Mouse (Mus musculus) right cerebral cortex, postnatal 36 days (tissue): ENCODE measurements around the gene Ccdc102a.
"Not testable (repeated sequence)": the region's sequence is repeated elsewhere in the genome, so short reads cannot be mapped to it uniquely, and the experiment has no call there.

Source experiments
- DNase-seq, 2 experiments: peaks; one replicate each; pipeline ENCODE4 v3.0.0; 2022; ENCODE audit warnings: low spot score in 2 of 2, mixed read lengths in 1 of 2

The Ccdc102a gene

DNA sequence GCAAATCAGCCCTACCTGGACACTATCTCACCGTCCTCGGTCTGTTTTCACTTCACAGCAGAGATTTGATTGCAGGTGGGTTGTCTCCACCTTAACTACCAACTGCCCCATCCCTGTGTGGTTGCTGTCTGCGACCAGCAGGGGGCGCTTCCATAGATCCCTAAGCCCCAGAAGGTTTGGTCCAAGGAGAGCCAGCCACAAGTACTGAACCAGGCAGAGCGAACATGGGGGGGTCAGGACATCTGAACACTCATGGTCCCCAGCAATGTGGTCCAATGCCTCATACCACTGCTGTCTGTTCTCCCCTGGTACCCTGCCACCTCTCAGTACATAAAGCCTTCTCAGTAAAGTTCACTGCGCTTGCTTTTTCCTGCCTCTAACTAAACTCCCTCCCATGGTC lies 43.5 kb downstream of the Ccdc102a start:
- no peak for DNase-seq

DNA sequence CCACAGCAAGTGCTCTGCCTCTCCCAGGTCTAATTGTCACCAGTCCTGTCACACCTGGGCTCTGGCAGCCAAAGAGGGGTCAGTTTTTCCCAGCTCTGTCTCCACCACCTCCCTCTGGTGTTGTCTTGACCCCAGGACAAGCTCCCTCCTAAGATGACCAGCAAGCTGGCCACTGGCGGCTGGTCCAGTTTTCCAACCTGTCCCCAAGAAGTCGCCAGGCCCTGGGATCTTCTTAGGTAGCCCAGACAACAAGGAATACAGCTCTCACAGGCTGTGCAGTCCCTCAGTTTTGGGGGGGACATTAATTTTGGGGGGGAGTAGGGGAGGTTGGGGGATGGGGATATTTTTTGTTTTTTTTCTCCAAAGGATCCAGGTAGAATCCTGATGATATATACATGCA lies 45.3 kb downstream of the Ccdc102a start:
- no peak for DNase-seq

DNA sequence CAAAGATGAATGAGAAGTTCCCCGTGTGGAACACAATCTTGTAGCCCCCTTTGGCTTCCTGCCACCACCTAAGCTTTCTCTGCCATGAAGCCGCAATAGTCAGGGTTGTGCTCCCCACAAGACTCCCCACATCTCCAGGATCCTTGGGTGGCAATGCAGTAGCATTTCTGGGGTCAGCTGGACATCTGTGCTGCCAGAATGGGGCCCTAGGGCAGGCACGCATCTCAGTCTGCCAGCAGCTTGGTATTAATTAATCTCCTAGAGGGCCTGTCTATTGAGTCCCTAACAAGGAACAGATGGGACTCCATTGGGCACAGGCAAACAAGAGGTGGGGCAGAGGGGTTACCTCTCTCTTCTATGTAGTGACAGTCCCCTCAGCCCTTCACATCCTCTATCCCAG lies 45.7 kb downstream of the Ccdc102a start:
- DNase-seq = no peak

DNA sequence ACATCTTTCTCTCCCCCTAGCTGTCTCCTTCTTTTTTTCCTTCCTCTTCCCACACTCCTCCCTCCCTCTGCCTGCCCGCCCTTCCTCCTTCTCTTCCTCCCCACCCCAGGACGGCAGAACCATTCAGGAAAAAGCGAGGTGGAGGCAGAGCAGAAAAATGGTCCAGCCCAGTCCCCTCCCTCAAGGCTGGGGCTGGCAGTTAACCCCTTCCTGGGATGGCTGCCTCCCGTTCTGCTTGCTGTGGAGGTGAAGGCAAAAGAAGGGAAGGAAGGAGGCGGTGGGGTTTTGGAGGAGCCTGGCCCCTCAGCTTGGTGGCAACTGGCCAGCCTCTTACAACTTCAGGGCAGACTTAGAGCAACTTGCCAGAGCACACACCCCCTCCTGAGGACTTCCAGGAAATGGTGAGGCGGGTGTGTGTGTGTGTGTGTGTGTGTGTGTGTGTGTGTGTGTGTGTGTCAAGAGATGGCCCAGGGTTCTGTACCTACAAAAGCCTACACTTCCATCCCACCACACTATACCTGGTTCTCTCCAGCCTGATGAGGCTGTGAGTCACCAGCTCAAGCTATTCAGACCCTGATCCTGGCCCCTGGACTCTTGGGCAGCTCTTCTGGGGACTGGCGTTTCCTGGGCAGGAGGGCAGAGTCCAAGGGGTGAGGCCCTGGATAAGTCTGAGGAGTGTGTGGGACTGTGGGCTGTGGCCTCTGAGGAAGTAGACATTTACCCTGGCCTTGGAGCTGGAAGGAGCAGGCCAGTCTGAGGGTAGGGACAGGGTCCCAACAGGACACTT lies 46.6 kb downstream of the Ccdc102a start:
- DNase-seq = peak; percentile 62 to 63

DNA sequence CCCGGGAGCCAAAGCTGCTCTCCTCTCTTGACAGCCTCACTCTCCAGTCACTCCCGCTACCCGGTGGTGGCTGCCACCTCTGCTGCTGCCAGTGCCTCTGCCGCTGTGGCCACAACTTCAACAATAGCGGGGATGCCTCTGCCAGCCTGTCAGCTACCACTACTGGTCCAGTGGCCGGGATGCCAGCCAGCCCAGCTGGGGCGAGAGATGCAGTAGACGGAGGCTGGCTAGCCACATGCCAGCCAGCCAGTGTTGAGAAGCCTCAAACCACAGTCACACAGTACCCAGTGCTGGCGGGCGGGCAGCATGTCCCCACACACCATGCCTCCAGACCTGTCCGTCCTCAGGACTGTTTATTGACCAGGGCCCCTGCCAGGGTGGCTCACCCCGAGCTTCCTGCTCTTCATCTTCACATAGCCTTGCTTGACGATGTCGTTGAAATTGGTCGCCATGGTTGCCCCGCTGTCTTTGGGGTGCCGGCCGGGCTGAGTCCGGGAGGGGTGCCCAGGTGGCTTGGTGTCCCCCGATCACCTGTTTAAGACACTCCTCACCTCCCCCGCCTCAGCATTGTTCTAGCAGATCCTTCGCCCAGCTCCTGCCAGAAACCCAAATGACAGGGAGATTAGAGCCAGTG lies 47.3 kb downstream of the Ccdc102a start:
- peak; percentile 59 to 60 for DNase-seq

DNA sequence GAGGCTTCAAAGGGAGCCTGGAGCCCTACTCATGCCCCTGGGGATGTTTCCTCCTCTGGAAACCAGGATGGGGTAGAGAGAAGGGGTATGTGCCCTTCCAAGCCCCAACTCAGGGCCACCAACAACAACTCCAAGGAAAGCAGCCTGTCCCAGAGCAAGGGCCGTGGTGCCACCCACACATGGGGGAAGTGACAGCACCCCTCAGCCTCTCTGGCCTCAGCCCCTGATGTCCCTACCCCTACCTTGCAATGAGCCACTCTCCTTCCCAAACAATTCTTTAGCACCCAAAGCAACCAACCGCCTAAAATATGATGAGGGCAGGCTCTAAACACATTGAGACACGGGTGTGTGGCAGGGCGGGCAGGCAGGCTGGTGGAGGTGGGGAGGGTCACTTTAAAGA lies 47.9 kb downstream of the Ccdc102a start:
- no peak for DNase-seq

DNA sequence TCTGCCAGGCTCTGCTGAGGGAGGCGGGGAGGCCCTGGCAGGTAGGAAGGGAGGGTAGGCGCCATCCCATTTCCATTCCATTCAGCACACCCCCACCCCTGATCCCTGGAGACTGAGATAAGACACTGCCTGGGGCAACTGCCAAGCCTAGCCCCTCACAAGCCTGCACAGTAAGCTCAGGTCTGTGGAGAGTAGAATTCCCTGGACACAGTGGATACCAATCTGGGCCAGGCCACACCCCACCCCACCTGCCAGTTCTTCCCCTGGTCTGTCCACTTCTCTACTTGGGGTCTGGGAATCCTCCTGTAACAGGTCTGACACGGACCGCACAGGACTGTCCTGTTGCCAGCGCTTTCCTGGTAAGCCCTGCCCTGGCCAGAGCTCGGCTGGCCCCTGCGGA lies 48.8 kb downstream of the Ccdc102a start:
- DNase-seq = no peak

DNA sequence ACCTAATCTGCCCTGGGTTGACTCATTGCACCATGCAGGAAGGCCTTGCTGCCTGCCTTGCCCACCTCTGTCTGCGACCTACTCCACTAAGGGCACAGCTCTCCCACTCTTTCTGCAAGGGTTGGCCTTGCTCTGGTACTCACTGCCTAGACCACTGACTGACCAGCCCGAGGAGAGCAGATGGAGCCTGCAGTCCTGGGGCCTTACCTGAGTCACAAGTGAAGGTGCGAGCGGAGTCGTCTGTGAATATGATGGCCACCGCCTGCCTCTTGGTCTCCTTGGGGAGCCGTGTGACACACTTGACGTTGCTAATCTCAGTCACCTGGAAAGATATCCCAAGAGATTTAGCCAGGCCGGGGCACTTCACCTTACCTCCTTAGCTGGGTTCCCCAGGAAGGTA lies 51.0 kb downstream of the Ccdc102a start:
- DNase-seq = no peak

DNA sequence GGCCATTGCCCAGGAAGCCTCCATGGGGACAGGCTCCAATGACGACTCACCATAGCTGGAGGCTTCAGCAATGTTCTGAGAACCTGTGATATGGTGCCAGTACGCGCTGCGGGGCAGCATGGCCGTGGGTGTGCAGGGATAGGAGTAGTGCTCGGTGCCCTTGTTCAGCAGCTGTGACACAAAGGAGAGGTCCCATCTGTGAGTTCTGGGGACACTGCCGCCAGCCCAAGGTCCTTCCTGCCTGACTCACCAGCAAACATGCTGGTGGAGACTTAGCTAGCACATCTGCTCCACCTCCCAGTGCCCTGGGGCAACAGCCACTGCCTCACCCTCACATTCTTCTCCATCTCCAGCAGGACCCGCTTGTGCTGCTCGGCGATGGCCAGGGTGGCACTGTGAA lies 52.6 kb downstream of the Ccdc102a start:
- DNase-seq = no peak

DNA sequence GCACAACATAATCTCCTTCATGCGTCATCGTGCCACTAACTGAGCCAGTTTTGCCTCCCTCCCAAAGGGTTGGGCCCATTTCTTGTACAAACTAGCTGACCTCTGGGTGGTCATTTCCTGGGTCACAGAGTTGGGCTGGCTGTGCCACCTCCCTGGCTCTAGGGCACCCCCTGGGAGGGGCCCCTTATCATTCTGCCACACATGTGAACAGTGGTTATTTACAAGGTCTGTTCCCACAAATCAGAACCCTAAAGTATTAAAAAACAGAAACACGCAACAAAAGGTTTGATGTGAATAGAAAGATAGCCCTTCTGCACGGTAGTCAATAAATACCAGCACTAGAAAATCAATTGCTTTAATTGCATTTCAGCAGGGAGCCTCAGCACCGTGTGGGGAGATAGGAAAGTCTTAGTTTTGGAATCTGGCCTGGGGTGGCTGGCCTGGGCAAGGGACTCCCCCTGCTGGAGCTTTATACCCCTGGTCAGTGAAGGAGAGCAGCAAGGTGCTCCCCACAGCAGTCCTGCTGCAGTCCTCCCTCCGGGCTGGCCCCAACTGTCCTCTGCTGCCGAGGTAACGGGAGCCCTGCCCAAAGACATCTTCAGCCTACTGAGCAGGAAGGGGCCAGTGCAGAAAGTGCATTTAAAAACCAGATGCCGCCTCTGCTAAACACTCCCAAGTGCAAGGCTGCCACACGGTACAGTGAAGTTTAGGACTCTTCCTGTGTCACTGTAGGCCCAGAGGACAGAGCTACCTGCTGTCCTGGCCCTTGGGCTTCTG lies 53.8 kb downstream of the Ccdc102a start:
- DNase-seq = no peak

DNA sequence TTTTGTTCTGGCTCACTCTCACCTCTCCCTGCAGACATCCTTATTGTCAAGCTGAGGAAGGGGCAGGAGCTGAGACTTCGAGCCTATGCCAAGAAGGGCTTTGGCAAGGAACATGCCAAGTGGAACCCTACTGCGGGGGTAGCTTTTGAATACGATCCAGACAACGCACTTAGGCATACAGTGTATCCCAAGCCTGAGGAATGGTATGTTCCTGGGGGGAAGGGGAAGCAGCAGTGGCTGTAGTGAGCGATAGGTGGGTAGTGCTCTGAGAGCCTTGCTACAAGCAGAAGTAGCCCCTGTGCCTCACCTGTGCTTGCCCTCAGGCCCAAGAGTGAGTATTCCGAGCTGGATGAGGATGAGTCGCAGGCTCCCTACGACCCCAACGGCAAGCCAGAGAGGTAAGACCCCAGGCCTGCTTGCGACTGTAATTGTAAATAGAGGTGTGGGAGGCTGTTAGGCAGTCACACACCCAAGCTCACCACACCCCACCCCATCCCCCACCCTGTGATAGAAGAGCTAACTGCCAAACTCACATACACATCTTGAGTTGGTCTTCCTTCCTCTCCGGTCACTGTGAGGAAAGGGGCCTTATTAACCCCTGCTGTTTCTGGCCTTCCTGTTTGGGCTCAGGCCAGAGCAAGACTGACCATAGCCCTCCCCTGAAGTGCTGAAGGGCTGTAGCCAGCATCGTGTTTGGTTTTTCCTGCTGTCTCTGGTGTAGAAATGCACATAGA lies 55.2 kb downstream of the Ccdc102a start:
- no peak for DNase-seq

DNA sequence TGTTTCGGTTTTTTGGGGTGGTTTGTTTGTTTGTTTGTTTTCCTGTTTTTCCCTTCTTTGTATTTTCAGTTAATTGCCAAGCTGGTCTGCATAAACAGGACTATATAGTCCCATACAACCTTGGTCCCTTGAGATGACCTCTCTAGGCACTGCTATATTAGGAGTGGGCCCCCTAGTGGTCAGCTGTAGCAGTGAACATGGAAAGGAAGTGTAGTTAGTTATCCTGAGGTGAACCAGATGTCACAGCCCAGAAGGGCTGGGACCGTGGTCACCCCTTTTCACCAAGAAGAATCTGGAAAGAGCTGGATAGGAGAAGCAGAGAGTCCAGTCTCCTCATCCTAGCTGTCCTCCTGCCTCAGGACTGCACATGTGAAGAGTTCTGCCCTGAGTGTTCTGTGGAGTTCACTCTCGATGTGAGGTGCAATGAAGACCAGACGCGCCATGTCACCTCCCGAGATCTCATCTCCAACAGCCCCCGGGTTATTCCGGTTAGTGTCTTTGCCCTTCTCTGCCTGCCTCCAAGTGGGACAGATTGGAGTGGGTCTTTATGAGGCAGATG lies 56.5 kb downstream of the Ccdc102a start:
- no peak for DNase-seq

DNA sequence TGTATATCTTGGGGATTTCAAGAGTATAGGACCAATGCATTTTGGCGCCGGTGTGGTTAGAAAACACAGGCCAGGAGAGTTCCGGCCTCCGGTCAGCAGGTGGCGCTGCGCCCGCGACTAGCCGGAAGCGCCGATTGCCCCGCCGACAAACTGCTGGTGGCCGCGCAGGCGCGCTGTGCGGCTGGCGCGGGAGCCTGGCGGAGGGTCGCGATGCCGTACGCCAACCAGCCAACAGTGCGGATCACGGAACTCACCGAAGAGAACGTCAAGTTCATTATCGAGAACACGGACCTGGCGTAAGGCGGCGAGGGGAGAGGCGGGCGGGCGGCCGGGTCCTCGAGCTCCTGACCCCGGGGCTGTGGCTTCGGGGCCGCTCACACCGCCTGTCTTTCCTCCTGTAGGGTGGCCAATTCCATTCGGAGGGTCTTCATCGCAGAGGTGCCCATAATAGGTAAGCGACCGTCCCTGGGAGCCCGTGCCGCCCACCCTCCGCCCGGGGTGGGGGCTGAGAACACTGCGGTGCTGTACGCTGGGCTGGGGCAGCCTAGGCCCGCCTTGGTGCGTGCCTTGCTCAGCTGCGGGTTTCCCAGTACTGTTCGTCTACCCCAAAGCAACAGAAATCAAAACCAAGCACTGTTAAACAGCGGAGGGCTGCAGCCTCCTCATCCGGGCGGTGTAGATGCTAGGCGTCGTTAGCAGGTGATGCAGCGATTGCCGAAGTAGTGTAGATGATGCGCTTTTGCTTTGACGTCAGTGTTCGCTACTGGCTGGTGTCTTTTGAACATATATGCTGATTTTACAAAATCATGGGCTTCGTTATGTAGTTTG lies 60.3 kb downstream of the Ccdc102a start, which contains the start of gene Polr2c:
TSS of gene Polr2c (plus strand) at position 105 of the 828 bp plus-strand sequence.
- peak; percentile 83 to 84 for DNase-seq

DNA sequence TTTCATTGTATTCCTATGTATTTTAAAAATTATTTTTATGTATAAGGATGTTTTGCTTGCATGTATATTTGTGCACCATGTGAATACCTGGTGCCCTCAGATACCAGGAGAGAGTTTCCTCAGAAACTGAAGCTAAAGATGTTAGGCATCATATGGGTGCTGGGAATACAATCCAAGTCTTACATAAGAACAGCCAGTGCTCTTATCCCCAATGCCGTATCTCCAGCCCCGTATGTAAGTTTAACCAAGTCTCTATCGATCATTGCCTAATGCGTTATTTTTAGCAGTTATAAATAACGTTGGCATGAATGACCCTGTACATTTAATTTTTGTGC lies 60.9 kb downstream of the Ccdc102a start:
- no peak for DNase-seq

DNA sequence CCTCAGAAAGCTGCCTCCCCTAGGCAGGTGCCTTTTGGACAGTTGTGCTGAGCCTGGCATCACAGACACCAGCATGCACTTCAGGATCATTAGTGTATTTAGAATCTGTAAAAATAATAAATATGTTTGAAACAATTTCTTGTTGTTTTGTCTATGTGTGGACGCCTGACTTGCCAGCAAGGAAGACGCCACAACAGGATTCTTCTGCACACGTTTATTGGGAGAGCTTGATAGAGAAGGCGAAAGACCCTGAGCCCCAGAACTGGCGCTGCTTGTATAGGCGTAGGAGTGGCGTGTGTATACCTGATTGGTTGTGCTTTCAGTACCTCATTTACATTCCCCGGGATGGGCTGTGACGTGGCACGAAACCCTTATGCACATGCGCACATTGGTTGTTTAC lies 63.1 kb downstream of the Ccdc102a start:
- DNase-seq = not testable (repeated sequence)
